Mouse (Mus musculus) R1 (cell line): ENCODE data around the gene Ypel5.

Experiments
- DNase-seq: peaks from one replicate; pipeline ENCODE4 v3.0.0-alpha.2; 2018; ENCODE audit warnings: low read depth, low spot score

The Ypel5 gene

DNA sequence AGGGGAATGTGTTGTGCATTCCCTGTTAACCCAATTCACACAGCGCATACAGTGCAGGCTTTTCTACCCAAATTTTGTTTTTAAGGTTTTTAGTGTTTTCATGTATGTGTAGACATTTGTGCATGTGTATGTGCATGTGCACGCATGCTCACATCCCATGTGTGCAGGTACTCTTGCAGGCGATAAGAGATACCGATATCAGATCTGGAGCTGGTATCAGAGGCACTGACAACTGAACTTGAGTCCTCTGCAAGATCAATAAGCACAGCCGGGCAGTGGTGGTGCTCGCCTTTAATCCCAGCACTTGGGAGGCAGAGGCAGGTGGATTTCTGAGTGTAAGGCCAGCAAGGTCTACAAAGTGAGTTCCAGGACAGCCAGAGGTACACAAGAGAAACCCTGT, 8.1 kb downstream of the Ypel5 start:
- DNase-seq: no peak

- DNase-seq: no peak
Measured at GRCm38 (mm10) chr17:72844949-72845490, 8.8 kb downstream of the Ypel5 start.

DNA sequence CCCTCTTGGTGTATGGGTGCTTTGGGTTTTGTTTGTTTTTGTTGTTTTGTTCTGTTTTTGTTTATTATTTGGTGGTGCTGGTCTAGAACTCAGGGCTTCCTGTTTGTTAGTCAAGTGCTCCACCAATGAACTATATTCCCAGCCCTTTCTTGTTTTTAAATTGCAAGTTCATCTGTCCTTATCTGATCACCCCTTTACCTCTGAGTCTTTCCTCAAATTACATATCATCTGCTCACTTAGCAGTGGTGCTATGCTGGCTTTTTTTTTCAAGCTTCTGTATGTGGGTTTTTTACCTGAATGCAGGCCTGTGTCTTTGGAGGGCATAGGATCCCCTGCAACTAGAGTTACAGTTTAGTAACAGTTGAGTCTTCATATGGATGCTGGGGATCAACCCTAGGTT, 9.3 kb downstream of the Ypel5 start:
- DNase-seq: no peak

GRCm38 (mm10) chr17:72855298-72855697, 19.0 kb downstream of the Ypel5 start:
- DNase-seq: no peak

DNA sequence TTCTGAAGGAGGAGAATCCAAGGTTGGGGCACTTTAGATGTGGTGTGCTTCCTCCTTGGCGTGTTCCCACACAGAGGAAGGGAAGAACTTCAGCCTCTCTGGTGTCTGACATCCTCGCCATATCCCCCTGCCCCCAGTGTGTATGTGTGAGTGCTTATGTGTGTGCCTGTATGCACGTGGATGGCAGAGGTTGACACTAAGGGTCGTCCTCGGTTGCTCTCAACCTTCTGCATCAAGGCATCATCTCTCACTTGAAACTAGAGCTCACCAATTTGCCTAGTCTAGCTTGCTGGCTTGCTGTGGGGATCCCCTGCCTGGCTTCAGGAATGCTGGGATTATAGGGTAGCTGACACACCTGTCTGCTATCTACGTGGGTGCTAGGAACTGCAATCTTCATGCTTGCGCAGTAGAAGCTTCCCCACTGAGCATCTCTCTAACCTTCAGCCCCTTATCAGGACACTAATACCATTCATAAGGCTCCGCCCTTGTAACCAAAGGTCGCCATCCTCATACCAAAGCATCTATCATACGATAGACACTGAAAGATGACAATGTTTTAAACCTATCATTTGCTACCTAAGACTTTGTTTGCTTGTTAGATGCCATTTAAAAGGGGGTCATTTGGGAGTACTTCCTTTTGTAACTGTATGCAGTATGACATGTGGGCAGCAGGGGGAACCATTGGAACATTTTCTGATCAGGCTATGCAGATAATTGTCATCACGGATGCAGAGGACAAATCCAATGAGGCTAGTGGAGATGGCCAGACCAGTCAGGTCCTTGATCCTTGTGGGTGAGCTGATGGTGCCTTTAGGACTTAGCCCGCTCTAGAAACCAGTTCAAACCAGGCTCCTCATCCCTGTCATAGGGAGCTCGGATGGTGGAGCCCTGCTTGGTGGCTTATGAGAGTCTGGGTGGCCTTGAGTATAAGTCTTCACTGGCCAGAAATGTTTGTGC, 21.7 kb downstream of the Ypel5 start:
- DNase-seq: peak; percentile 62

GRCm38 (mm10) chr17:72863226-72863625, 27.0 kb downstream of the Ypel5 start:
- DNase-seq: no peak

DNA sequence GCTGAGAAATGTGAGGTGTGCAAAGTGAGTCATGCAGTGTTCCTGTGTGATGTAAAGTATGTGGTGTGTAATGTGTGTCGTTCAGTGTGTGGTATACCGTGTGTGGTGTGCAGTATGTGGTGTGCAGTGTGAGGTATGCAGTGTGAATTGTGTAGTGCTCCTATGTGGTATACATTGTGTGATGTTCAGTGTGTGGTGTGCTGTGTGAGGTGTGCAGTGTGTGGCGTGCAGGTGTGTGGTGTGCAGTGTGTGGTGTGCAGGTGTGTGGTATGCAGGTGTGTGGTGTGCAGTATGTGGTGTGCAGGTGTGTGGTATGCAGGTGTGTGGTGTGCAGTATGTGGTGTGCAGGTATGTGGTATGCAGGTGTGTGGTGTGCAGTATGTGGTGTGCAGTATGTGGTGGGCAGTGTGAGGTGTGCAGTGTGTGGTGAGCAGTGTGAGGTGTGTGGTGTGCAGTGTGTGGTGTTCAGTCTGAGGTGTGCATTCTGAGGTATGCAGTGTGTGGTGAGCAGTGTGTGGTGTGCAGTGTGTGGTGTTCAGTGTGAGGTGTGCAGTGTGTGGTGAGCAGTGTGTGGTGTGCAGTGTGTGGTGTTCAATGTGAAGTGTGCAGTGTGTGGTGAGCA, 30.5 kb downstream of the Ypel5 start:
- no peak for DNase-seq

DNA sequence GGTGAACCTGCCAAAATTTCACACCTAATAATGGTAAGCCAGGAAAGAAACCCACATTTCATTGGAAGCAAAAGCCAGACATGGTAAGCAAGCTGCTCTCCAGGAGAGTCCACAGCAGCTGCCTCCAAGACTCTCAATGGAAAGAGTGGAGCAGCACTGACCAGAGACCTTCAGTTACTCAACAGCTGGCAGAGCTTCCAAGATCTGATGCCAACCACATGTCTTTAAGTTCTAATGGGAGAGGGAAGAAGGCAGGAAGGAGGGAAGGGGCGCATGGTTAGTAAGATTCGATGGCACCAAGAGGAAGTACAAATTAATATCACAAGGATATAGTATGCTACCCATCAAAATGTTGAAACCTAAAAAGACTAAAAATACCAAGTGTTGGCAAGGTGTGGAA, 31.9 kb downstream of the Ypel5 start:
- DNase-seq: no peak

GRCm38 (mm10) chr17:72878979-72879378, 42.7 kb downstream of the Ypel5 start:
- DNase-seq: no peak

GRCm38 (mm10) chr17:72880156-72880555, 43.9 kb downstream of the Ypel5 start:
- DNase-seq: no peak

- DNase-seq: no peak
Measured at GRCm38 (mm10) chr17:72881051-72881450, 44.8 kb downstream of the Ypel5 start.

GRCm38 (mm10) chr17:72881804-72882203, 45.6 kb downstream of the Ypel5 start:
- peak; percentile 93 for DNase-seq

DNA sequence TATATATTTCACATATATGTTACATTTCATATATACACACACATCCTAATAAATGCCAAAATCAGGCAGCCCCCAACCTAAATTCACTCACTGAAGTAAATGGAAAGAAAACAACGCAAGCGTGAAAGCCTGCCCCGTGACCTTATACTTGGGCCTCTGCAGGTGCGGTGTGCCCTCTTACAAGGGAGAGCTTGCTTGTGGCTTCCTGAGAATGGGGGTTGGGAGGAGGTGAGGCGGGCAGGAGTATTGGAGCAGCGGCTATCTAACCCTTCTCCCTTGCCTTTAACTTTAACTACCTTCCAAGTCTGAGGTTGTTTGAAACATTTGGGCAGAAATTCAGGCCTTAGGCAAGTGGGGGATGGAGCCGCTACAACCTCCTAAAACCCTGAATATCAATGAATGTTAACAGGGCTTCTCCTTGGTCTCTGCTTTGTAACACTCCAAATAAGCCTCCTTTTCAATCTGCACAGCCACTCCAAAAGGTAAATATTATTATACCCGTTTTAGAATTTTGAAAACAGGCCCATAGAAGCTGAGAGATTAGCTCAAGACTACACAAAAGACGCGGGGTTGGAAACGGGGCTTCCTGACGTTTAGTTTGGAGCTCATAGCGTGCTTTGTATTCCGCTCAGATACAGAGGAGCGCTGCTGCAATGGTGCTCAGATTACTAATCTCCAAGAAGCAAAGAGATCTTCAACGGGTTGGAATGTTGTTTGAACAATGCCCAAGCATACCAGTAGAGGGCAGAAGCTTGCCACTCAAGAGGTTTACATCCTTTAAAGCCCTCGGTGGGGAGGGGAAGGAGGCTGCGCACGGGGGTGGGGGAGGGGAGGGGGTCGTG, 53.5 kb downstream of the Ypel5 start:
- peak; percentile 72 for DNase-seq

- no peak for DNase-seq
Measured at GRCm38 (mm10) chr17:72890398-72890898, 54.2 kb downstream of the Ypel5 start.

GRCm38 (mm10) chr17:72891556-72891955, 55.3 kb downstream of the Ypel5 start:
- DNase-seq: no peak

DNA sequence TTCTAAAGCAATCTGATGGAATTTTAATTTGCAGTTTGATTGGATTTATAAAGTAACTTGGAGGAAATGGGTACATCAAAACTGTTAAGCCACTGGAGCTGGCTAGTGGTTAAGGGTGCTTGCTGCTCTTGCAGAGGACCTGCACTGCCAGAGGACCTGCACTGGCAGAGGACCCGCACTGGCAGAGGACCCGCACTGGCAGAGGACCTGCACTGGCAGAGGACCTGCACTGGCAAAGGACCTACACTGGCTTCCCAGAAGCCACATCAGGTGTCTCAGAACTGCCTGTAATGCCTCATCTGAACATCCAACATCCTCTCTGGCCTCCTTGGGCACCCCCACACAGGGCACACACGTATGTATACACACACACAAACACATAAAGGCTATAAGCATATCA, 59.3 kb downstream of the Ypel5 start:
- DNase-seq: no peak

GRCm38 (mm10) chr17:72897076-72897475, 60.8 kb downstream of the Ypel5 start:
- DNase-seq: no peak

- no peak for DNase-seq
Measured at GRCm38 (mm10) chr17:72897961-72898360, 61.7 kb downstream of the Ypel5 start.

DNA sequence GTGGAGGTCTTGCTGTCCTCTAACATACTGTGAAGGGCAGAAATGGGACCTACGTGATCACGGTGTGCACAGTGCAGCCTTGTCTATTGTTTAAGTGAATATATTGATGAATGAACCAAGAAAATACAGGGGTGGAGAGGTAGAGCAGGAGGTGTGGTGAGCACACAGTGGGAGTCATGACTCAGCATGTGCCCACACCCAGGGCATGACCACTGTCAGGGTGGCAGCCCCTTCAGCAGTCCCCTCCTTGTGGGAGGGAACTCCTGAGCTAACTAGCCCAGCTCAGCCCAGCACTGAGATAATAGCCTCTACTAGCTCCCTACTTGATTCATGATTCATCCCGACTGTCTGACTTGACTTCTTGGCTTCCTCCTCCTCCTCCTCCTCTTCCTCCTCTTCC, 62.5 kb downstream of the Ypel5 start:
- DNase-seq: peak; percentile 5
